Mouse (Mus musculus) C3H10T1/2 (cell line): ENCODE measurements around the gene Irf7. TPM values are rescaled to one million over a fixed set of nuclear protein-coding genes. Genes with fewer than 3 reads are reported as not detected.

Experiments used
- polyA plus RNA-seq, 2 experiments: library from polyadenylated mRNA; unstranded; fragments of >200 nt; fragmentation: generic; extraction: Trizol; gene quantifications; one replicate each; pipeline ENCODE4 v1.2.1; 2012; ENCODE audit warnings: missing spikeins in 2 of 2

Gene Irf7
- polyA plus RNA-seq, result 1 to 10 TPM in 1 of 2 experiments, under 1 TPM in 1; 0.70 to 6.4 TPM

DNA sequence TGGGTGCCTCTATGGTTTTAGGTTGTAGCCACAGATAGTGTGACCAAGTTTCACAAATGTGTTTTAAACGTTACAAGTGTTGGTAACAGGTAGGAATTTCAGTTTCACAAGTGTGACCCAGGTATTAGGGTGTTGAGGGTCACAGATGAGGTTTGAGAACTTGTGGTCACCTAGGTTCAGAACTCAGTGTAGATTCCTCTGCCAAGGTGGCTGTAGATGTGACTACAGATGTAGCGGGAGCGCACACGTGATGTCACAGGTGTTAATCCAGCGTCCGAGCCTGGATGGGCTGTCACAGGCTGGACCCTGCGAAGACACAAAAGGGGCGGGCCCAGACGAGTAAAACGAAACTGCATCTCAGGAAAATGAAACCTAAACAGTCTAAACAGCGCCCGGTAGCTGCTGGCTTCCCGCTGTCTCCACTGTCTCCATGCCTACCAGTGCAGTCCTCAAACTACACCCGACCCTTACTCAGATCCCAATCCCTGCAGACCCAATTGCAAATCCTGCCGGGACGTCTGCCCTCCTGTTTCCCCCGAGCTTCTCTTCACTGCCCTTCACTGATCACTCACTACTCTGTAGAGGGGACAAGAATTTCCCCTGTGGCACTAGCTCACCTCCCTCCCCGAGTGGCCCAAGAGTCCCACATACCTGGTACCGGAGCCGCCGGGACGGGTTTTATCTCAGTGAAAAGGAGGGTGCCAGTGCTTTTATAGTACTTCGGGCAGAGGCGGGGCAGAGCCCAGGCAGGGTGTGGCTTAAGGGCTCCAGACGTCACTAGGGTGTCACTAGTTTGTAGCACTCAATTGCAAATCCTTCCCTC, at the start of gene Irf7:
Irf7 (minus strand) TSS at position 743 of the 823 bp plus-strand sequence.

GRCm38 (mm10) chr7:141291921-141292582, 25.8 kb upstream of the Irf7 start, which contains the start of gene Drd4:
Gene Drd4 (plus strand): TSS chr7:141292006.

GRCm38 (mm10) chr7:141278766-141279590, 12.7 kb upstream of the Irf7 start, which contains the start of gene Sct:
Gene Sct (minus strand): TSS chr7:141279133.

DNA sequence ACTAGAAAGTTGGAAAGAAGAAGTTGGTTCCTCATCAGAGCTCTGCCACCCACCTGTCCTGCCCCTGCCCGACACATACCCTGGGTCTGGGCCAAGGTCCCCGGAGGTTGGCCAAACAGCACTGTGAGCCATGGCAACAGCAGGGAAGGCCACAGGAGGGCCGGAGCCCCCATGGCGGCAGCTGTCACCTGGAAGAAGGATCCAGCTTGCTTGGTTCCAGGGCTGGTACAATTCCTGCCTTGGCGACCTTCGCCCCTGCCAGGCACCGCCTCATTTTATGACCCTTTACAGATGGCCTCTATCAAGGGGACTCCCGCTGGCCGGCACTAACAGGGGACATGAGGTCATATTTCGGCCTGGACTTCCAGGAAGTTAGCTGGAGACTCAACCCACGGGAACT, 10.3 kb upstream of the Irf7 start, which contains the start of gene Cdhr5:
Cdhr5 (minus strand) TSS at position 241 of the 400 bp plus-strand sequence.

GRCm38 (mm10) chr7:141228279-141229067, 37.8 kb downstream of the Irf7 start, which contains the start of gene Phrf1:
Gene Phrf1 (plus strand): TSS chr7:141228784.

GRCm38 (mm10) chr7:141215101-141215879, 51.0 kb downstream of the Irf7 start, which contains the start of gene Rassf7:
Gene Rassf7 (plus strand): TSS chr7:141215860.

DNA sequence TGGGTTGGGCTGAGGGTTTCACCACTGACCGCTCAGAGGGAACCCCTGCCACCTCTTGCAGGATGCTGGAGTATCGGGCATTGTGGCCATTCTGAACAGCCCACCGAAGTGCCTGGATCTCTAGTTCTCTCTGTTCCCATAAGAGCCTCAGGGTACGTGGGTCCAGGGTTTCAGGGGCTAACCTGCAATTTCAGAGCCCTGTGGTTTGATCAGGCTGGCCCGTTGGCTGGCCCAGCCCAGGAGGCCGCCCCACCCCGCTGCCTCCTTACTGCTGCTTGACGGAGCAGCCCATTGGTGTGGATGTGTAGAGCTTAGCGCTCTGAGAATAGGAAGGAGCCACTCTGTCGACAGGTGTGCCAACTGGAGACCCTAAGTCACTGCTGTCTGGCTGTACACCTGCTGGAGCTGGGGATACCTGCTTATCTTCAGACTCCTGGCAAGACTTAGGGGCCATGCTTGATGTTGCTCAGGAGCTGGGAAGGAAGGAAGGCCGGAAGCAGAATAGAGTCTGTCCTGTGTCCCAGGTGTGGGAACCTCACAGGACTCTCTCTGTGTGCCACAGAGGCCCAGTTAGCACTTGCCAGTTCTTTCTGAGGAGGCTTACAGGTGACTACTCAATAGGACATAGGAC, 52.6 kb downstream of the Irf7 start, which contains the start of gene Lmntd2:
Lmntd2 (minus strand) TSS at position 476 of the 631 bp plus-strand sequence.

Other genes with a start within 250 kb of the Irf7 start
- gene Ifitm6, start 248.6 kb downstream of the Irf7 start, polyA plus RNA-seq, result 1 to 10 TPM; 2.5 to 4.3 TPM
- gene Gm17387, start 237.3 kb downstream of the Irf7 start, polyA plus RNA-seq, result not detected
- 1 to 10 TPM; 3.9 to 4.3 TPM for gene B4galnt4, start 205.4 kb downstream of the Irf7 start, polyA plus RNA-seq
- gene Pkp3, start 188.3 kb downstream of the Irf7 start, polyA plus RNA-seq, result 1 to 10 TPM; 1.8 to 6.9 TPM
- gene Sigirr, start 165.9 kb downstream of the Irf7 start, polyA plus RNA-seq, result 1 to 10 TPM; 3.7 to 6.1 TPM
- not detected for gene Ano9, start 148.7 kb downstream of the Irf7 start, polyA plus RNA-seq
- gene Ptdss2, start 144.1 kb downstream of the Irf7 start, polyA plus RNA-seq, result 10 to 100 TPM; 18.4 to 33.3 TPM
- 100 to 1,000 TPM; 241 to 367 TPM for gene Rnh1, start 93.6 kb downstream of the Irf7 start, polyA plus RNA-seq
- gene Hras, start 72.5 kb downstream of the Irf7 start, polyA plus RNA-seq, result 100 to 1,000 TPM; 103 to 394 TPM
- gene Lrrc56, start 72.3 kb downstream of the Irf7 start, polyA plus RNA-seq, result 1 to 10 TPM; 1.1 to 9.3 TPM
- gene Lmntd2, start 52.4 kb downstream of the Irf7 start, polyA plus RNA-seq, result under 1 TPM; 0.01 to 0.06 TPM
- gene Rassf7, start 50.6 kb downstream of the Irf7 start, polyA plus RNA-seq, result 10 to 100 TPM; 18.3 to 22.5 TPM
- 10 to 100 TPM; 37.5 to 55.7 TPM for gene Phrf1, start 37.7 kb downstream of the Irf7 start, polyA plus RNA-seq
- gene Cdhr5, start 10.3 kb upstream of the Irf7 start, polyA plus RNA-seq, result under 1 TPM in 1 of 2 experiments, not detected in 1; 0.04 TPM
- not detected for gene Sct, start 12.7 kb upstream of the Irf7 start, polyA plus RNA-seq
- gene Drd4, start 25.5 kb upstream of the Irf7 start, polyA plus RNA-seq, result under 1 TPM in 1 of 2 experiments, not detected in 1; 0.04 TPM
- gene Deaf1, start 61.2 kb upstream of the Irf7 start, polyA plus RNA-seq, result 10 to 100 TPM; 21.2 to 45.8 TPM
- gene Tmem80, start 61.3 kb upstream of the Irf7 start, polyA plus RNA-seq, result 10 to 100 TPM; 27.0 to 32.8 TPM
- 1 to 10 TPM in 1 of 2 experiments, under 1 TPM in 1; 0.15 to 1.3 TPM for gene Eps8l2, start 72.4 kb upstream of the Irf7 start, polyA plus RNA-seq
- gene Taldo1, start 125.7 kb upstream of the Irf7 start, polyA plus RNA-seq, result 100 to 1,000 TPM; 168 to 274 TPM
- gene Gatd1, start 147.7 kb upstream of the Irf7 start, polyA plus RNA-seq, result 10 to 100 TPM; 19.0 to 44.3 TPM
- under 1 TPM in 1 of 2 experiments, not detected in 1; 0.02 TPM for gene Cend1, start 163.0 kb upstream of the Irf7 start, polyA plus RNA-seq
- gene Slc25a22, start 171.4 kb upstream of the Irf7 start, polyA plus RNA-seq, result 10 to 100 TPM in 1 of 2 experiments, 1 to 10 TPM in 1; 5.8 to 13.9 TPM
- gene Pidd1, start 177.5 kb upstream of the Irf7 start, polyA plus RNA-seq, result 1 to 10 TPM; 4.1 to 5.6 TPM
- over 10,000 TPM in 1 of 2 experiments, 1,000 to 10,000 TPM in 1; 3,471 to 11,217 TPM for gene Rplp2, start 180.9 kb upstream of the Irf7 start, polyA plus RNA-seq
- gene Pnpla2, start 188.7 kb upstream of the Irf7 start, polyA plus RNA-seq, result 10 to 100 TPM; 28.5 to 35.1 TPM
- gene Cracr2b, start 194.6 kb upstream of the Irf7 start, polyA plus RNA-seq, result 1 to 10 TPM; 5.3 to 8.3 TPM
- gene Cd151, start 200.9 kb upstream of the Irf7 start, polyA plus RNA-seq, result 100 to 1,000 TPM; 161 to 178 TPM
- 100 to 1,000 TPM in 1 of 2 experiments, 10 to 100 TPM in 1; 73.2 to 208 TPM for gene Polr2l, start 208.7 kb upstream of the Irf7 start, polyA plus RNA-seq
- 100 to 1,000 TPM; 245 to 411 TPM for gene Tspan4, start 208.8 kb upstream of the Irf7 start, polyA plus RNA-seq